Mouse (Mus musculus): ENCODE results near the gene Prr3. TPM values are rescaled to one million over a fixed set of nuclear protein-coding genes. Genes with fewer than 3 reads are reported as not detected.

Prr3 gene
- 13.8 and 17.0 TPM in 2 replicates for total RNA-seq (2012; rRNA removed)

- DNase-seq (ENCODE audit: low read depth, low spot score), result peak; percentile 91
- peaks cover 23% of the 10 kb centered on the region for H3K36me3 ChIP-seq (ENCODE audit: control insufficient read depth, insufficient read depth, low read length, poor library complexity, severe bottlenecking)
- H3K9me3 ChIP-seq (ENCODE audit: control insufficient read depth, insufficient read depth, low read depth, low read length), result no peaks in the 10 kb centered on the region
- peak within 1 kb of the TSS; percentile 89 for H3K27ac ChIP-seq (ENCODE audit: insufficient read depth, low read depth, low read length, poor library complexity, severe bottlenecking)
- H3K4me1 ChIP-seq (ENCODE audit: control insufficient read depth in 2 of 2, insufficient read depth in 2 of 2, low read length in 2 of 2, poor library complexity in 1 of 2), result peaks cover 0 to 13% of the 10 kb centered on the region in 2 experiments; a peak in 2 of 4 replicates
- H3K4me3 ChIP-seq (ENCODE audit: insufficient read depth in 1 of 2, low read depth in 1 of 2, low read length in 2 of 2, poor library complexity in 1 of 2, severe bottlenecking in 1 of 2), result peak within 1 kb of the TSS; percentile 91 to 93
- in situ Hi-C loops (cut with MboI; ENCODE audit: low sequenced_read_pairs in 2 of 2, unreplicated experiment in 2 of 2), result loop anchor here in 1 of 2 experiments (25.0 kb wide), 1 partner anchor 133 kb away; the partner anchor contains the start of gene Gm19684
- H3K9ac ChIP-seq (ENCODE audit: insufficient read depth, low read depth, low read length, poor library complexity, severe bottlenecking), result peak within 1 kb of the TSS; percentile 88
- TF ChIP-seq MAFK (IDR thresholded peaks at IDR 0.05; ENCODE audit: insufficient read depth, low read depth, low read length), result no peak
- no peak for TF ChIP-seq ZNF384 (IDR thresholded peaks at IDR 0.05; ENCODE audit: low read depth, low read length)
- peak; percentile 67; the same call in 1 of the 2 replicates for TF ChIP-seq HCFC1 (IDR thresholded peaks at IDR 0.05; ENCODE audit: borderline replicate concordance, insufficient read depth, low read length)
- TF ChIP-seq CHD2 (IDR thresholded peaks at IDR 0.05; ENCODE audit: low read depth, low read length), result no peak
- no peak for TF ChIP-seq ZC3H11A (IDR thresholded peaks at IDR 0.05; ENCODE audit: borderline replicate concordance, low read depth, low read length)
Observed at GRCm38 (mm10) chr17:35979401-35980362, at the start of gene Prr3, which contains the start of gene Gnl1. Gene Prr3, minus strand, starts transcription at chr17:35980236. Gene Gnl1, plus strand, starts transcription at chr17:35979851.

- H3K27ac ChIP-seq (ENCODE audit: insufficient read depth, low read depth, low read length, poor library complexity, severe bottlenecking), result no peak overlapping the region
- no peaks in the 10 kb centered on the region for H3K9me3 ChIP-seq (ENCODE audit: control insufficient read depth, insufficient read depth, low read depth, low read length)
- peaks cover 7% of the 10 kb centered on the region; the same call in 1 of the 2 replicates for H3K36me3 ChIP-seq (ENCODE audit: control insufficient read depth, insufficient read depth, low read length, poor library complexity, severe bottlenecking)
- TF ChIP-seq MAFK (IDR thresholded peaks at IDR 0.05; ENCODE audit: insufficient read depth, low read depth, low read length) (no peak), ZNF384 (IDR thresholded peaks at IDR 0.05; ENCODE audit: low read depth, low read length) (no peak)
- peaks cover 0 to 15% of the 10 kb centered on the region in 2 experiments; a peak in 2 of 4 replicates for H3K4me1 ChIP-seq (ENCODE audit: control insufficient read depth in 2 of 2, insufficient read depth in 2 of 2, low read length in 2 of 2, poor library complexity in 1 of 2)
- in situ Hi-C loops (cut with MboI; ENCODE audit: low sequenced_read_pairs in 2 of 2, unreplicated experiment in 2 of 2), result no loop called here
- no peak overlapping the region for H3K4me3 ChIP-seq (ENCODE audit: insufficient read depth in 1 of 2, low read depth in 1 of 2, low read length in 2 of 2, poor library complexity in 1 of 2, severe bottlenecking in 1 of 2)
- no peak for DNase-seq (ENCODE audit: low read depth, low spot score)
- no peak overlapping the region for H3K9ac ChIP-seq (ENCODE audit: insufficient read depth, low read depth, low read length, poor library complexity, severe bottlenecking)
Observed at GRCm38 (mm10) chr17:36028879-36029619, 49.0 kb upstream of the Prr3 start.

GRCm38 (mm10) chr17:36027663-36028062, 47.6 kb upstream of the Prr3 start:
- peaks cover 0 to 19% of the 10 kb centered on the region in 2 experiments; a peak in 2 of 4 replicates for H3K4me1 ChIP-seq (ENCODE audit: control insufficient read depth in 2 of 2, insufficient read depth in 2 of 2, low read length in 2 of 2, poor library complexity in 1 of 2)
- in situ Hi-C loops (cut with MboI; ENCODE audit: low sequenced_read_pairs in 2 of 2, unreplicated experiment in 2 of 2), result no loop called here
- H3K4me3 ChIP-seq (ENCODE audit: insufficient read depth in 1 of 2, low read depth in 1 of 2, low read length in 2 of 2, poor library complexity in 1 of 2, severe bottlenecking in 1 of 2), result no peak overlapping the region
- H3K27ac ChIP-seq (ENCODE audit: insufficient read depth, low read depth, low read length, poor library complexity, severe bottlenecking), result no peak overlapping the region
- H3K9me3 ChIP-seq (ENCODE audit: control insufficient read depth, insufficient read depth, low read depth, low read length), result no peaks in the 10 kb centered on the region
- DNase-seq (ENCODE audit: low read depth, low spot score), result no peak
- no peak overlapping the region for H3K9ac ChIP-seq (ENCODE audit: insufficient read depth, low read depth, low read length, poor library complexity, severe bottlenecking)
- H3K36me3 ChIP-seq (ENCODE audit: control insufficient read depth, insufficient read depth, low read length, poor library complexity, severe bottlenecking), result peaks cover 7% of the 10 kb centered on the region; the same call in 1 of the 2 replicates
- TF ChIP-seq ZNF384 (IDR thresholded peaks at IDR 0.05; ENCODE audit: low read depth, low read length) (no peak), ZC3H11A (IDR thresholded peaks at IDR 0.05; ENCODE audit: borderline replicate concordance, low read depth, low read length) (no peak), HCFC1 (IDR thresholded peaks at IDR 0.05; ENCODE audit: borderline replicate concordance, insufficient read depth, low read length) (no peak), MAFK (IDR thresholded peaks at IDR 0.05; ENCODE audit: insufficient read depth, low read depth, low read length) (no peak), CHD2 (IDR thresholded peaks at IDR 0.05; ENCODE audit: low read depth, low read length) (no peak)

- no peak overlapping the region for H3K4me3 ChIP-seq (ENCODE audit: insufficient read depth in 1 of 2, low read depth in 1 of 2, low read length in 2 of 2, poor library complexity in 1 of 2, severe bottlenecking in 1 of 2)
- H3K4me1 ChIP-seq (ENCODE audit: control insufficient read depth in 2 of 2, insufficient read depth in 2 of 2, low read length in 2 of 2, poor library complexity in 1 of 2), result peaks cover 0 to 24% of the 10 kb centered on the region in 2 experiments; a peak in 2 of 4 replicates
- in situ Hi-C loops (cut with MboI; ENCODE audit: low sequenced_read_pairs in 2 of 2, unreplicated experiment in 2 of 2), result no loop called here
- TF ChIP-seq CHD2 (IDR thresholded peaks at IDR 0.05; ENCODE audit: low read depth, low read length) (no peak), HCFC1 (IDR thresholded peaks at IDR 0.05; ENCODE audit: borderline replicate concordance, insufficient read depth, low read length) (no peak)
- DNase-seq (ENCODE audit: low read depth, low spot score), result no peak
- H3K9ac ChIP-seq (ENCODE audit: insufficient read depth, low read depth, low read length, poor library complexity, severe bottlenecking), result no peak overlapping the region
- no peaks in the 10 kb centered on the region for H3K9me3 ChIP-seq (ENCODE audit: control insufficient read depth, insufficient read depth, low read depth, low read length)
- H3K27ac ChIP-seq (ENCODE audit: insufficient read depth, low read depth, low read length, poor library complexity, severe bottlenecking), result no peak overlapping the region
- H3K36me3 ChIP-seq (ENCODE audit: control insufficient read depth, insufficient read depth, low read length, poor library complexity, severe bottlenecking), result peaks cover 10% of the 10 kb centered on the region; the same call in 1 of the 2 replicates
Observed at GRCm38 (mm10) chr17:36025901-36026300, 45.9 kb upstream of the Prr3 start.
